Mouse (Mus musculus): ENCODE results near the gene Ptpn7.
"Not testable (repeated sequence)": the region's sequence is repeated elsewhere in the genome, so short reads cannot be mapped to it uniquely, and the experiment has no call there.

The Ptpn7 gene

DNA sequence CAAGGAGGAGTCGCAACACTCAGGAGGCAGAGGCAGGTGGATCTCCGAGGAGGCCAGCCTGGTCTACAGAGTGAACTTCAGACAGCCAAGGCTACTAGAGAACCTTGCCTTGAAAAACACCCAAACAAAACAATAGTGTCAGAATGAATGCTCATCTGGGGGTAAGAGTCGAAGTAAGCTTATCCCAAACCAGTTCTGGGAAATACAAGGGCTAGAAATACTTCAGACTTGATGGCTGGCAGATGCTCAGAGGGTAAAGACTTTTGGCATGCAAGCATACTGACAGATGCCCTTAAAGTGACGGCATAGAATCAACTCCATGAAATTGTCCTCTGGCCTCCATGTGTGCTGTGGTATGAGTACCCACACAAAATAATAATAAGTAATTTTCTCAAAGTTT is 56.7 kb downstream of the Ptpn7 start:
- DNase-seq, result no peak

GRCm38 (mm10) chr1:135194335-135194734 is 61.8 kb downstream of the Ptpn7 start:
- DNase-seq, result not testable (repeated sequence)
